Mouse (Mus musculus) heart, embryonic 15.5 days (tissue): ENCODE data around the gene Ryr2. TPM values are rescaled to one million over a fixed set of nuclear protein-coding genes. Genes with fewer than 3 reads are reported as not detected.

Experiments used
- ATAC-seq: fragments of 200-750 bp; cut with Nextera tagmentation; replicated peaks from 2 replicates; pipeline ENCODE4 v1.8.0; 2017; ENCODE audit warnings: low read depth, moderate TSS enrichment; ENCODE audit not compliant: insufficient number of reproducible peaks, insufficient read depth, low FRiP score
- H3K27ac ChIP-seq: fragments of 300-500 bp; sonication (generic); 2 replicates; pipeline ENCODE4 v1.5.1; 2015; ENCODE audit warnings: mild to moderate bottlenecking, inconsistent platforms
- H3K27me3 ChIP-seq: fragments of 300-500 bp; sonication (generic); 2 replicates; pipeline ENCODE4 v1.6.1; 2015; ENCODE audit warnings: inconsistent platforms
- H3K36me3 ChIP-seq: fragments of 300-500 bp; sonication (generic); 2 replicates; pipeline ENCODE4 v1.6.1; 2015; ENCODE audit warnings: mild to moderate bottlenecking, inconsistent platforms
- H3K4me1 ChIP-seq: fragments of 300-500 bp; sonication (generic); replicated peaks from 2 replicates; pipeline ENCODE4 v1.6.1; 2015; ENCODE audit warnings: inconsistent platforms
- H3K4me2 ChIP-seq: fragments of 300-500 bp; sonication (generic); 2 replicates; pipeline ENCODE4 v1.6.1; 2015; ENCODE audit warnings: inconsistent platforms, mild to moderate bottlenecking, moderate library complexity
- H3K4me3 ChIP-seq: fragments of 300-500 bp; sonication (generic); 2 replicates; pipeline ENCODE4 v1.5.1; 2015; ENCODE audit warnings: mild to moderate bottlenecking, inconsistent platforms
- H3K9ac ChIP-seq: fragments of 300-500 bp; sonication (generic); 2 replicates; pipeline ENCODE4 v1.6.1; 2015; ENCODE audit warnings: mild to moderate bottlenecking, inconsistent platforms
- H3K9me3 ChIP-seq: fragments of 300-500 bp; sonication (generic); replicated peaks from 2 replicates; pipeline ENCODE4 v1.6.1; 2016; ENCODE audit warnings: inconsistent platforms
- WGBS: fragments of 180-500 bp; shearing (Covaris S2); methylation state at CpG from one replicate; pipeline ENCODE4 v1.1.7; 2015; ENCODE audit warnings: mixed read lengths; 5-methylcytosine and 5-hydroxymethylcytosine counted together
- polyA plus RNA-seq: library from polyadenylated mRNA; unstranded; fragments of >200 nt; fragmentation: Nextera tagmentation; extraction: Ambion mirVana; gene quantifications from 2 replicates; pipeline ENCODE4 v1.2.1, GENCODE M21; 2015

Gene Ryr2
- polyA plus RNA-seq, 1 experiment from 2014 or later, result 30.0 TPM

DNA sequence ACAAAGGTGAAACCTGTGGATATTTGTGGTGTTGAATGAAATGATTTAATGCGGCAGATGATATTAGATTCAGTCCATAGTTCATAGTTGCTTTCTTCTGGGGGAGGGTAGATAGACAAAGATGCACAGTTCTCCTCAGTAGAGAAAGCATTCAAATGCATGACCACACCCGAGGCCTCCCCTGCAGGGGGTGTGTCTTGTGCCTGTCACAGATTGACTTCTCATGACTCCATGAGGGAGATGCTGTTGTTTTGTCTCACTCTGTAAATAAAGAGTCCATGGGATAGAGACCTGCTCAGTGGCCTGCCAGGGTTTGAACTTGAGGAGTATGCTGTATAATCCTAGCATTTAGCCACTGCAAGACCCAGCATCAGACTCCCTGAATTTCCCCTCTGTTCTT is 194.5 kb downstream of the Ryr2 start:
- H3K9me3 ChIP-seq, result no peaks in the 10 kb centered on the region
- 70% methylated on average over 2 of the region's 2 CpGs for WGBS
- no peak overlapping the region for H3K9ac ChIP-seq

DNA sequence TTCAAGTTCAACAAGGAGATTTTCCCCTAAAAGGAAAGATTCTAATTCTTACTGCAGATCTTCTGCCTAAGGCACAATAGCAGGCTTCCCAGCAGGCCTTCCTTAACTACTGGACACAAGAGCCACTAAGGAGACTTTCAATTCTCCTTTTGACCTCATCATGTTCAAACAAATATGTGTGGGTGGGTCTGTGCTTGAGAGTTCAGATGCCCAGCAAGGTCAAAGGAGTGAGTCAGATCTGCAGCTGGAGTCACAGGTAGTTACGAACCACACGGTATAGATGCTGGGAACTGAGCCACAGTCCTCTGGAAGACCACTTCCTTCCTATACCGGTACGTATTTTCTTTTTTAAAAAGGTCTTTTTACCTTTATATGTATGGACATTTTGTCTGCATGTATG is 198.6 kb downstream of the Ryr2 start:
- no peak overlapping the region for H3K27ac ChIP-seq
- H3K4me3 ChIP-seq, result no peak overlapping the region
- no peaks in the 10 kb centered on the region for H3K9me3 ChIP-seq
- H3K27me3 ChIP-seq, result no peaks in the 10 kb centered on the region
- peaks cover 21% of the 10 kb centered on the region for H3K4me1 ChIP-seq
- no peaks in the 10 kb centered on the region for H3K36me3 ChIP-seq
- no peak for ATAC-seq
- H3K9ac ChIP-seq, result no peak overlapping the region
- 72% methylated on average over 4 of the region's 4 CpGs for WGBS
- no peak overlapping the region for H3K4me2 ChIP-seq

More for the DNA sequence above, 194.5 kb downstream of the Ryr2 start:
- no peak overlapping the region for H3K4me2 ChIP-seq
- no peaks in the 10 kb centered on the region for H3K36me3 ChIP-seq
- H3K27me3 ChIP-seq, result no peaks in the 10 kb centered on the region
- H3K4me3 ChIP-seq, result no peak overlapping the region
- H3K4me1 ChIP-seq, result peaks cover 18% of the 10 kb centered on the region
- H3K27ac ChIP-seq, result no peak overlapping the region
- ATAC-seq, result no peak

DNA sequence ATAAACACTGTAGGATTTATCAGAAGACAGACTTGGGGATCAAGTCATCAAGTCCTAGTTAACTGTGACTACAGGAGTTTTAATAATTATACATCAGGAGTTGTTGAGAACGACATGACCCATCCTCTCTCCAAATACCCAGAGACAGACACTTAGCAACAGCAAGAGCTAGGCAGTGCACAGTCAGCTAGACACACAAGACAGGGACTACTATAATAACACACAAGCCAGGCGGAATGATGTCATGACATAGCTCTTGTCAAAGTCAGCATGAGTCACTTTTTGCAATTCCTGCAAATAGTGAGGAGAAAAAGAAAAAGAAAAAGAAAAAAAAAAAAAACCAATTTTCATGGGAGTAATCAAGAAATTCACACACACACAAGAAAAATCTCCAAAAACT is 201.6 kb downstream of the Ryr2 start:
- Histone ChIP-seq H3K27ac (no peak overlapping the region), H3K9ac (no peak overlapping the region), H3K4me3 (no peak overlapping the region), H3K27me3 (no peaks in the 10 kb centered on the region), H3K36me3 (no peaks in the 10 kb centered on the region), H3K4me1 (peaks cover 16% of the 10 kb centered on the region), H3K4me2 (no peak overlapping the region), H3K9me3 (no peaks in the 10 kb centered on the region)
- WGBS, result 46% methylated on average over 2 of the region's 2 CpGs
- no peak for ATAC-seq

GRCm38 (mm10) chr13:11903272-11903671 is 203.5 kb downstream of the Ryr2 start:
- Histone ChIP-seq H3K9me3 (no peaks in the 10 kb centered on the region), H3K27me3 (no peaks in the 10 kb centered on the region), H3K4me3 (no peak overlapping the region), H3K4me1 (peaks cover 6% of the 10 kb centered on the region), H3K9ac (no peak overlapping the region), H3K36me3 (0 out of 2 replicates have a peak, but pooled peaks cover 7% of the 10 kb centered on the region), H3K27ac (no peak overlapping the region), H3K4me2 (no peak overlapping the region)
- 65% methylated on average over 9 of the region's 9 CpGs for WGBS
- no peak for ATAC-seq

- H3K4me3 ChIP-seq, result no peak overlapping the region
- H3K27me3 ChIP-seq, result no peaks in the 10 kb centered on the region
- no peak for ATAC-seq
- H3K9ac ChIP-seq, result no peak overlapping the region
- H3K27ac ChIP-seq, result no peak overlapping the region
- peaks cover 3% of the 10 kb centered on the region; the same call in 1 of the 2 replicates for H3K4me1 ChIP-seq
- 62% methylated on average over 6 of the region's 6 CpGs for WGBS
- H3K4me2 ChIP-seq, result no peak overlapping the region
- 0 out of 2 replicates have a peak, but pooled peaks cover 7% of the 10 kb centered on the region for H3K36me3 ChIP-seq
- no peaks in the 10 kb centered on the region for H3K9me3 ChIP-seq
Measured at GRCm38 (mm10) chr13:11902856-11903255, 203.9 kb downstream of the Ryr2 start.

DNA sequence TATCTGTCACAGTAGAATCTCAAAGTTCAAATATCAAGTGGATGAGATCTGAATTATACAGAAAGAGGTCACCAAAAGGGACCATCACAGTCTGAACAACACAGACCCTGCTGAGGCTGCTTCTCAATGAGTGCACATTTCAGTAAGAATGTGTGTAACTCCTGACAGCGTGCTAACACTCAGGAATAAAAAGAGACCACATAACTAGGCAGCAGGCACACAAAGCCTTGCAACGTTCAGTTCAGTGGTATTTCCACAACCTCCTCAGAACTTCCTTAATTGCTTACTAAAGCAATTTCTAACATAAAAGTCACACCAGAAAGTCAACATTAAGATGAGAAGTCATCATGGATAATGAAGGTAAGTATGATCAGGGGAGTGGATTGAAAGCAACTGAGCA is 206.1 kb downstream of the Ryr2 start:
- Histone ChIP-seq H3K4me2 (no peak overlapping the region), H3K27ac (no peak overlapping the region), H3K9ac (no peak overlapping the region), H3K4me3 (no peak overlapping the region), H3K4me1 (no peaks in the 10 kb centered on the region), H3K36me3 (0 out of 2 replicates have a peak, but pooled peaks cover 7% of the 10 kb centered on the region), H3K27me3 (no peaks in the 10 kb centered on the region), H3K9me3 (no peaks in the 10 kb centered on the region)
- no peak for ATAC-seq
- 65% methylated on average over 2 of the region's 2 CpGs for WGBS

- 0 out of 2 replicates have a peak, but pooled peaks cover 7% of the 10 kb centered on the region for H3K36me3 ChIP-seq
- H3K4me3 ChIP-seq, result no peak overlapping the region
- 67% methylated on average over 1 of the region's 1 CpGs for WGBS
- no peak overlapping the region for H3K27ac ChIP-seq
- ATAC-seq, result no peak
- H3K4me1 ChIP-seq, result no peaks in the 10 kb centered on the region
- H3K9ac ChIP-seq, result no peak overlapping the region
- H3K4me2 ChIP-seq, result no peak overlapping the region
- no peaks in the 10 kb centered on the region for H3K9me3 ChIP-seq
- H3K27me3 ChIP-seq, result no peaks in the 10 kb centered on the region
Measured at GRCm38 (mm10) chr13:11895631-11896030, 211.1 kb downstream of the Ryr2 start.

DNA sequence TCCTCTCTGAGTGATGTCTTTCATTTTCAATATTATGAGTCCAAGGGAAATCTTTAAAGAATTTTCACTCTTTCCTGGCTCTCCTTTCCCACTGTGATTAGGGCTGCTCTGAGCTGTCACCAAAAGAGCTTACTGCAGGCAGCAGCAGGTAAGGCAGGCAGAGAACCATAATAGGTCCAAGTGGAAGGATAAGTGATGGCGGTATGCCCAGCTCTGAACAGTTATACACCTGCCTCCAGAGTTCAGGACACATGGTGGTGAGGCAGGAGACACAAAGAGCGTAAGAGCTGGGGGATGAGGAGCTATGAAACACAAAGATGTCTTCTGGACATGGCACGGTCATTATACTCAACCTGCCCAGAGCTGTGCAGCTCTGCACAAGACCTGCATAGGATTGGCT is 215.0 kb downstream of the Ryr2 start:
- no peaks in the 10 kb centered on the region for H3K4me1 ChIP-seq
- H3K27me3 ChIP-seq, result no peaks in the 10 kb centered on the region
- H3K36me3 ChIP-seq, result no peaks in the 10 kb centered on the region
- no peaks in the 10 kb centered on the region for H3K9me3 ChIP-seq
- no peak overlapping the region for H3K4me2 ChIP-seq
- H3K27ac ChIP-seq, result no peak overlapping the region
- no peak for ATAC-seq
- WGBS, result 86% methylated on average over 3 of the region's 3 CpGs
- H3K9ac ChIP-seq, result no peak overlapping the region
- no peak overlapping the region for H3K4me3 ChIP-seq

GRCm38 (mm10) chr13:11891115-11891514 is 215.6 kb downstream of the Ryr2 start:
- WGBS, result 69% methylated on average over 3 of the region's 3 CpGs
- Histone ChIP-seq H3K4me1 (no peaks in the 10 kb centered on the region), H3K4me2 (no peak overlapping the region), H3K9ac (no peak overlapping the region), H3K27me3 (no peaks in the 10 kb centered on the region), H3K4me3 (no peak overlapping the region), H3K9me3 (no peaks in the 10 kb centered on the region), H3K36me3 (no peaks in the 10 kb centered on the region), H3K27ac (no peak overlapping the region)
- no peak for ATAC-seq

DNA sequence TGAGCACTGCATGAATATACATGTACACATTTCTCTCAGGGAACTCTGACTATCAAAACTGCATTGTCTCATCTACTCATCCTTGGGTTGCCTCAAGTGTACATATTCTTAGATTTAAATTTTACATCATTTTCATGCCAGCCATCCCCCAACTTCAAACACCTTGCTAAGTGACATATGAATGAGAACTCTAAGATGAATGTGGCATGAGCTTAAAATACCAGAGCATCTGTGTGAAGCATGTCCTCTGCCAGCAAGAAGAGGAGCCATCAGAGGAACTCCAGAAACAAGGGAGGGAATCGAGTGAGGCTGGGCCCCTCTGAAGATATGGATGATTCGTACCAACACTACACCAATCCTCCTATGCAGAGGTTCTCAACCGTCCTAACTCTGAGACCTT is 222.6 kb downstream of the Ryr2 start:
- Histone ChIP-seq H3K4me3 (no peak overlapping the region), H3K4me1 (0 out of 2 replicates have a peak, but pooled peaks cover 4% of the 10 kb centered on the region), H3K9ac (no peak overlapping the region), H3K27ac (no peak overlapping the region), H3K36me3 (no peaks in the 10 kb centered on the region), H3K27me3 (no peaks in the 10 kb centered on the region), H3K4me2 (no peak overlapping the region), H3K9me3 (no peaks in the 10 kb centered on the region)
- 67% methylated on average over 3 of the region's 3 CpGs for WGBS
- ATAC-seq, result no peak

GRCm38 (mm10) chr13:11882359-11882758 is 224.4 kb downstream of the Ryr2 start:
- no peak overlapping the region for H3K9ac ChIP-seq
- H3K9me3 ChIP-seq, result no peaks in the 10 kb centered on the region
- H3K27me3 ChIP-seq, result no peaks in the 10 kb centered on the region
- no peak for ATAC-seq
- WGBS, result 84% methylated on average over 4 of the region's 4 CpGs
- no peak overlapping the region for H3K4me3 ChIP-seq
- H3K36me3 ChIP-seq, result peaks cover 6% of the 10 kb centered on the region; the same call in 1 of the 2 replicates
- H3K4me2 ChIP-seq, result no peak overlapping the region
- H3K27ac ChIP-seq, result no peak overlapping the region
- H3K4me1 ChIP-seq, result 0 out of 2 replicates have a peak, but pooled peaks cover 5% of the 10 kb centered on the region

DNA sequence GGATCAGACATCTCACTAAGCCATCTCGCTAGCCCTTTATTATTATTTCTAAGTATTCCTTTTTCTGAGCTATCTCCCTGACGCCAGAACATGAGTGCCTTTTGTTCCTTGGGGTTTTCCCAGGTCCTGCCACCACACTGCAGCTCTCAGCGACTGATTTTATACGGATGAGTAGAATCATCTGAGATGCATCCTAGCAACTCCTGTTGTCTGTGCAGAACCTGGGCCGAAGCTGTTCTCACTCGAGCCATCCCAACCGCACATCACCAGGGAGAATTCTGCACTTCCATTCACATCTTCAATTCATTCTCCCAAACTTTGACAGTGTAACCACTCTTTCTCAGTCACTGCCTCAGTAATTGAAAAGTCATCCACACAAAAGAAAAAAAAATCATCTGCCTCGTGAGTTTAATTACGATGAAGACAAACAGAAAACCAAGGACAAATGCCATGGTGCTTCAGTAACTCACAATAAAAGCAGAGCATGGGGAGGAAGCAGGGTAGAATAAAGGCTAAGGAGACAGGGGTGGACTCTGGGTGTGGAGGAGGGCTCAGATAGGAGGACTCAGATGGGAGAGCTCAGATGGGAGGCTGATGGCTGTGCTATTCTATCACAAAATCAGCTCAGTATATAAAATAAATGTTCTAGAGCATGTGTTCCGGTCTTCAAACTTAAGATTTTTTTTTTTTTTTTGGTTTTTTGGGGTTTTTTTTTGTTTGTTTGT is 226.1 kb downstream of the Ryr2 start:
- Histone ChIP-seq H3K36me3 (peaks cover 6% of the 10 kb centered on the region; the same call in 1 of the 2 replicates), H3K9ac (no peak overlapping the region), H3K9me3 (no peaks in the 10 kb centered on the region), H3K4me1 (0 out of 2 replicates have a peak, but pooled peaks cover 5% of the 10 kb centered on the region), H3K27me3 (no peaks in the 10 kb centered on the region), H3K4me2 (no peak overlapping the region), H3K27ac (no peak overlapping the region), H3K4me3 (no peak overlapping the region)
- 86% methylated on average over 10 of the region's 10 CpGs for WGBS
- no peak for ATAC-seq
